Mouse (Mus musculus) intestine, embryonic 14.5 days (tissue): ENCODE results near the gene Slc9a9. TPM values are rescaled to one million over a fixed set of nuclear protein-coding genes. Genes with fewer than 3 reads are reported as not detected.

Experiments used
- ATAC-seq: fragments of 200-750 bp; cut with Nextera tagmentation; replicated peaks from 2 replicates; pipeline ENCODE4 v1.8.0; 2017; ENCODE audit warnings: low read depth, moderate number of reproducible peaks, moderate TSS enrichment, moderate library complexity; ENCODE audit not compliant: low FRiP score, low TSS enrichment
- DNase-seq: peaks from one replicate; pipeline ENCODE4 v3.0.0-alpha.2; 2018; ENCODE audit warnings: low spot score
- H3K27ac ChIP-seq: fragments of 300-500 bp; sonication (generic); 2 replicates; pipeline ENCODE4 v1.5.1; 2014; ENCODE audit warnings: low read depth, mild to moderate bottlenecking, control low read depth
- H3K27me3 ChIP-seq: fragments of 300-500 bp; sonication (generic); replicated peaks from 2 replicates; pipeline ENCODE4 v1.6.1; 2014; ENCODE audit warnings: low read length, control low read depth; ENCODE audit not compliant: control insufficient read depth, insufficient read depth
- H3K36me3 ChIP-seq: fragments of 300-500 bp; sonication (generic); 2 replicates; pipeline ENCODE4 v1.6.1; 2014; ENCODE audit warnings: low read length, control low read depth; ENCODE audit not compliant: control insufficient read depth, insufficient read depth
- H3K4me1 ChIP-seq: fragments of 300-500 bp; sonication (generic); replicated peaks from 2 replicates; pipeline ENCODE4 v1.6.1; 2014; ENCODE audit warnings: low read length, control low read depth, mixed read lengths; ENCODE audit not compliant: control insufficient read depth, insufficient read depth
- H3K4me2 ChIP-seq: fragments of 300-500 bp; sonication (generic); 2 replicates; pipeline ENCODE4 v1.6.1; 2014; ENCODE audit warnings: low read length
- H3K4me3 ChIP-seq: fragments of 300-500 bp; sonication (generic); 2 replicates; pipeline ENCODE4 v1.5.1; 2014; ENCODE audit warnings: low read depth, low read length, control low read depth, mixed read lengths
- H3K9ac ChIP-seq: fragments of 300-500 bp; sonication (generic); 2 replicates; pipeline ENCODE4 v1.6.1; 2014; ENCODE audit warnings: mild to moderate bottlenecking, low read length
- H3K9me3 ChIP-seq: fragments of 300-500 bp; sonication (generic); 2 replicates; pipeline ENCODE4 v1.6.1; 2016; ENCODE audit warnings: low read length, control low read depth; ENCODE audit not compliant: control insufficient read depth
- WGBS: fragments of 180-500 bp; shearing (Covaris S2); extraction: QIAGEN DNeasy Blood & Tissue Kit; methylation state at CpG from one replicate; pipeline ENCODE4 v1.1.7; 2014; 5-methylcytosine and 5-hydroxymethylcytosine counted together
- polyA plus RNA-seq: library from polyadenylated mRNA; unstranded; fragments of >200 nt; fragmentation: Nextera tagmentation; extraction: Ambion mirVana; gene quantifications from 2 replicates; pipeline ENCODE4 v1.2.1, GENCODE M21; 2014

The Slc9a9 gene
- polyA plus RNA-seq, 1 experiment from 2014 or later = 2.9 TPM

DNA sequence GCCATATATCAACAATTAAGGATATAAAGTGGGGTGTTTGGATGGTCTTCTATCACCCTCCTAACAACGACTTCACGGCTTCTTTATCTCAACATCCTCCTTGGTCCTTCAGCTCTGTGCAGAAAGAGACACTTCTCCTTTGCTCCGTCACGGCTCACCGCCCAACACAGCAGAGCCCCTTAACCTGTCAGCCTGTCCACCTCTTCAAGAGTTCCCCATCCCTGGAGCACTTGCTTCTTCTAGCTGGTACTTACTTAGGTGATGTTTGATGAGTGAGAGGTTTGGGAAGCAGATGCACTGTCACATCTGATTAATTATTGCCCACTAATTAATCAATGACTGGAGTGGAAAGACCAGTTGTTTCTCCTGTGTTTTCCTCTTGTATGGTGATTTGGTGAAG is 213.7 kb downstream of the Slc9a9 start:
- DNase-seq (no peak), ATAC-seq (no peak)
- no peaks in the 10 kb centered on the region for H3K27me3 ChIP-seq
- WGBS = 87% methylated on average over 5 of the region's 5 CpGs
- no peak overlapping the region for H3K27ac ChIP-seq
- no peaks in the 10 kb centered on the region for H3K36me3 ChIP-seq
- H3K4me2 ChIP-seq = no peak overlapping the region
- H3K4me3 ChIP-seq = no peak overlapping the region
- no peaks in the 10 kb centered on the region for H3K9me3 ChIP-seq
- H3K4me1 ChIP-seq = no peaks in the 10 kb centered on the region
- H3K9ac ChIP-seq = no peak overlapping the region

DNA sequence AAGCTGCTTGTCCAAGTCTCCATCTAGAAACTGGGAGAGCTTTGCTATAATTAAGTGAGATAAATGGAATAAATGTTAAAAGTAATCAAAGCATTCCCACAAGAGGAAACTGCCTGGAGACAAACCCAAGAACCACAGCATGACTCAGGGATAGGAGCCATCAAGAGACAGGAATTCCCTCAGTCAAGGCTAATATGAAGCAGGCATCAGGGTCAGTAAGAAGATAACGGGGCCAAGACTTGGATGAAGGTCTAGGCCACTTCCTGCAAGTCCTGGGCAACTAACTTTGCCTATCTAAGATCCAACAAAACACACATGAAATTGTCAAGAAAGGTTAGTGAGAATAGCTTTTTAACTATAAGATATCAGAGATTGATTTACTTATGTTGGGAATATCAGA is 215.4 kb downstream of the Slc9a9 start:
- ATAC-seq (no peak), DNase-seq (no peak)
- 88% methylated on average over 1 of the region's 1 CpGs for WGBS

DNA sequence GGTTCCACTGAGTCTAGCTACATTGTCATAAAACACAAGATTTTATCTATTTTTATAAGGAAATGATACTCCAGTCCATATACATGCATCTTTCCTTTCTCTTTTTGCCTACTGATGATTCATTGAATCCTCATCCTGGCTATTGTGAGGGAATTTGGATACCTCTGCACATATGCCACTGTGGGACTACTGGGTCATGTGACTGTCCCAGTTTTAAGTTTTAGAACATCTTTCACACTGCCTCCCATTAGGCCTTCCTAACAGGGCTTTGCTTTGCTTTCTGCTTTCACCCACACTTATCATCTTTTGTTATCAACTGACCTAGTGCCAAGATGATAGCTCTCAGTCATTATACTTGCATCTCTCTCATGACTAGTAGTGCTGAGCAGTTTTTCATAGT is 219.9 kb downstream of the Slc9a9 start:
- no peak overlapping the region for H3K4me3 ChIP-seq
- ATAC-seq = no peak
- H3K27ac ChIP-seq = no peak overlapping the region
- no peak overlapping the region for H3K4me2 ChIP-seq
- no peak for DNase-seq
- no peak overlapping the region for H3K9ac ChIP-seq
- no peaks in the 10 kb centered on the region for H3K36me3 ChIP-seq
- H3K4me1 ChIP-seq = no peaks in the 10 kb centered on the region
- no peaks in the 10 kb centered on the region for H3K9me3 ChIP-seq
- H3K27me3 ChIP-seq = no peaks in the 10 kb centered on the region

More for the DNA sequence above, 215.4 kb downstream of the Slc9a9 start:
- no peaks in the 10 kb centered on the region for H3K27me3 ChIP-seq
- H3K36me3 ChIP-seq = no peaks in the 10 kb centered on the region
- H3K9me3 ChIP-seq = no peaks in the 10 kb centered on the region
- no peak overlapping the region for H3K4me3 ChIP-seq
- H3K4me1 ChIP-seq = no peaks in the 10 kb centered on the region
- H3K9ac ChIP-seq = no peak overlapping the region
- H3K4me2 ChIP-seq = no peak overlapping the region
- no peak overlapping the region for H3K27ac ChIP-seq

DNA sequence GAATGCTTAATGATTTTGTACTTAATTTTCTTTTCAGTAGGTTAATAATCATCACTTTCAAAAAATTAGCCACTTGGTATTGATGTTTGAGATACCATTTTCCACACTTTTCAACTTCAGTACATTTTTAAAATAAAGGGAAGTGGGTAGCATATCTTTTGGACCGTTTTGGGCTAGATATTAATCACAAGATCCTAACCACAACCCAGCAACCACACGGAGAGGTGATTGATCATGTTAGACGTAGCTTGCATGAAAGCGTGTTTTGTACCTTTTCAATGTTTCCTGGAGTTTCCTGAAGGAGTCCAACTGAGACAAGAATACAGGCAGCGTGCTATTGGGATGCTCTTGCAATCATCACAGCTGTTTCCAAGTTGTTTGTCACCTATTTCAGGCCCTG is 226.2 kb downstream of the Slc9a9 start:
- H3K9ac ChIP-seq = no peak overlapping the region
- no peak overlapping the region for H3K4me3 ChIP-seq
- H3K9me3 ChIP-seq = no peaks in the 10 kb centered on the region
- no peak overlapping the region for H3K4me2 ChIP-seq
- DNase-seq (no peak), ATAC-seq (no peak)
- no peaks in the 10 kb centered on the region for H3K4me1 ChIP-seq
- H3K36me3 ChIP-seq = no peaks in the 10 kb centered on the region
- WGBS = 71% methylated on average over 5 of the region's 5 CpGs
- H3K27me3 ChIP-seq = no peaks in the 10 kb centered on the region
- H3K27ac ChIP-seq = no peak overlapping the region

GRCm38 (mm10) chr9:94904180-94904579 is 234.5 kb downstream of the Slc9a9 start:
- Histone ChIP-seq H3K4me1 (no peaks in the 10 kb centered on the region), H3K9me3 (no peaks in the 10 kb centered on the region), H3K27ac (no peak overlapping the region), H3K4me3 (no peak overlapping the region), H3K9ac (no peak overlapping the region), H3K27me3 (no peaks in the 10 kb centered on the region), H3K4me2 (no peak overlapping the region), H3K36me3 (no peaks in the 10 kb centered on the region)
- DNase-seq (no peak), ATAC-seq (no peak)

DNA sequence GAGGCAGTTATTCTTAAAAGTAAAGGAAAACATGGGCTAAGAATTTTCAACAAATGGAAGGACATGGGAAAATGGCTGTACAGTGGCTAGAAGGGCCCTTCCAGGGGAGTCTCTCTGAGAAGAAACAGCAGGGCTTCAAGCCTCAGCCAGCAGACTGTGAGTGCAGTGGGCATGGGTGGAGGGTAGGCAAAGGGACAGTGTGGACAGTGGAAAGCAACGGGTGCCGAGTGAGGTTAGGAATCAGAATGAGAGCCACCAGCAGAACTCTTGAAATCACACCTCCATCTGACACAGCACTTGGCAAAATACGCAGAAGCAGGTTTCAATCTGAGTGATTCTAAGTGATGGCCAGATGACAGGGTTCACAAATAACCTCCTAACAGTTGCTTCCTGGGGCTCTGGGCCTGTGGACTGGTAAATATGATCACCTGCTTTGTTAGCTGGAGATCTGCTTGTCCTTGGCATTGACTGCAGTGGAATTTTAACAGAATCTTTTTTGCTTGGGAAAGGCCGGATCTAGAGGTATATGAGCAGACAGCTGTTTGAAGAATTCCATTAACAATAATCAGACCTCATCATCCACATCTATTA is 237.4 kb downstream of the Slc9a9 start:
- WGBS = 85% methylated on average over 4 of the region's 4 CpGs
- no peak for DNase-seq

GRCm38 (mm10) chr9:94912071-94912470 is 242.4 kb downstream of the Slc9a9 start:
- H3K36me3 ChIP-seq = no peaks in the 10 kb centered on the region
- H3K27ac ChIP-seq = no peak overlapping the region
- H3K4me1 ChIP-seq = no peaks in the 10 kb centered on the region
- WGBS = 70% methylated on average over 9 of the region's 9 CpGs
- no peak overlapping the region for H3K4me3 ChIP-seq
- DNase-seq (no peak), ATAC-seq (no peak)
- no peaks in the 10 kb centered on the region for H3K9me3 ChIP-seq
- H3K27me3 ChIP-seq = no peaks in the 10 kb centered on the region
- H3K4me2 ChIP-seq = no peak overlapping the region
- H3K9ac ChIP-seq = no peak overlapping the region

More for the DNA sequence above, 237.4 kb downstream of the Slc9a9 start:
- no peaks in the 10 kb centered on the region for H3K36me3 ChIP-seq
- H3K4me2 ChIP-seq = no peak overlapping the region
- no peaks in the 10 kb centered on the region for H3K4me1 ChIP-seq
- no peak overlapping the region for H3K27ac ChIP-seq
- ATAC-seq = no peak
- H3K27me3 ChIP-seq = no peaks in the 10 kb centered on the region
- H3K9me3 ChIP-seq = no peaks in the 10 kb centered on the region
- H3K4me3 ChIP-seq = no peak overlapping the region
- H3K9ac ChIP-seq = no peak overlapping the region

- ATAC-seq (no peak), DNase-seq (no peak)
- no peak overlapping the region for H3K4me2 ChIP-seq
- H3K4me3 ChIP-seq = no peak overlapping the region
- no peaks in the 10 kb centered on the region for H3K27me3 ChIP-seq
- H3K9me3 ChIP-seq = no peaks in the 10 kb centered on the region
- no peak overlapping the region for H3K27ac ChIP-seq
- no peaks in the 10 kb centered on the region for H3K36me3 ChIP-seq
- WGBS = 32% methylated on average over 5 of the region's 5 CpGs
- H3K9ac ChIP-seq = no peak overlapping the region
- no peaks in the 10 kb centered on the region for H3K4me1 ChIP-seq
Measured at GRCm38 (mm10) chr9:94922062-94922461, 252.4 kb downstream of the Slc9a9 start.

- no peak overlapping the region for H3K9ac ChIP-seq
- no peak overlapping the region for H3K4me2 ChIP-seq
- H3K27ac ChIP-seq = no peak overlapping the region
- no peaks in the 10 kb centered on the region for H3K36me3 ChIP-seq
- 71% methylated on average over 3 of the region's 3 CpGs for whole genome bisulfite sequencing
- ATAC-seq = no peak
- no peaks in the 10 kb centered on the region for H3K27me3 ChIP-seq
- H3K4me3 ChIP-seq = no peak overlapping the region
- H3K4me1 ChIP-seq = no peaks in the 10 kb centered on the region
- no peaks in the 10 kb centered on the region; the same call in 1 of the 2 replicates for H3K9me3 ChIP-seq
- DNase-seq = no peak
Measured at GRCm38 (mm10) chr9:94925845-94926244, 256.1 kb downstream of the Slc9a9 start.
